Mouse (Mus musculus): ENCODE measurements around the gene Yipf2.

GRCm38 (mm10) chr9:21559151-21559550 lies 33.5 kb downstream of the Yipf2 start:
- no peak for TF ChIP-seq CTCF (conservative IDR thresholded peaks at IDR 0.05 in 1 of 2, IDR thresholded peaks at IDR 0.05 in 1 of 2; ENCODE audit: low read depth in 2 of 2, low read length in 2 of 2)
- TF ChIP-seq KAT2A (IDR thresholded peaks at IDR 0.05; ENCODE audit: insufficient replicate concordance, low read length), result no peak
- no peak for TF ChIP-seq ZKSCAN1 (IDR thresholded peaks at IDR 0.05; ENCODE audit: borderline replicate concordance, low read depth, low read length)
- TF ChIP-seq UBTF (IDR thresholded peaks at IDR 0.05; ENCODE audit: low read depth, low read length), result no peak
- TF ChIP-seq MAFK (IDR thresholded peaks at IDR 0.05; ENCODE audit: insufficient replicate concordance, low read length), result no peak
- TF ChIP-seq ZMIZ1 (IDR thresholded peaks at IDR 0.05; ENCODE audit: low read depth, low read length), result no peak
- TF ChIP-seq MAX (IDR thresholded peaks at IDR 0.05; ENCODE audit: low read length), result no peak
- TF ChIP-seq POLR2A (IDR thresholded peaks at IDR 0.05; ENCODE audit: low read depth, low read length), result no peak
- TF ChIP-seq ETS1 (conservative IDR thresholded peaks at IDR 0.05; ENCODE audit: low read depth, low read length), result no peak
- TF ChIP-seq TCF12 (IDR thresholded peaks at IDR 0.05; ENCODE audit: low read depth, low read length), result no peak
- TF ChIP-seq SMC3 (IDR thresholded peaks at IDR 0.05; ENCODE audit: low read depth, low read length), result no peak
- TF ChIP-seq TBP (conservative IDR thresholded peaks at IDR 0.05; ENCODE audit: low read depth, low read length), result no peak
- TF ChIP-seq MEF2A (IDR thresholded peaks at IDR 0.05; ENCODE audit: borderline replicate concordance, low read depth, low read length), result no peak

All from CH12.LX (cell line).